Mouse (Mus musculus): ENCODE results near the gene Eef1a1.

Gene Eef1a1

DNA sequence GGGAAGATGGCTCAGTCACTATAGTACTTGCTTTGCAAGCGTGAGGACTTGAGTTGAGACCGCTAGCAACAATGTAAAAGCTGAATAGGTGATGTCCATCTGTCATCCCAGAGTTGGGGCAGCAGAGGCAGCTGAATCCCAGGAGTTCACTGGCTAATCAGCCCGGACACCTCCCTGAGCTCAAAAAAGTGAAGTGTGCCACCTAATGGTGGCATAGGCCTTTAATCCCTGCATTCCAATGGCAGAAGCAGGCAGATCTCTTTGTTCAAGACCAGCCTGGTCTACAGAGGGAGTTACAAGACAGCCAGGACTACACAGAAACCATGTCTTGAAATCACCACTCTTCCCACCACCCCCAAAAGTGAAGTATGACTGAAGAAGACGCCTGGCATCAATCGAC lies 56.5 kb downstream of the Eef1a1 start:
- no peaks in the 10 kb centered on the region for H3K36me3 ChIP-seq (ENCODE audit: control insufficient read depth, insufficient read depth, low read length, poor library complexity, severe bottlenecking)

DNA sequence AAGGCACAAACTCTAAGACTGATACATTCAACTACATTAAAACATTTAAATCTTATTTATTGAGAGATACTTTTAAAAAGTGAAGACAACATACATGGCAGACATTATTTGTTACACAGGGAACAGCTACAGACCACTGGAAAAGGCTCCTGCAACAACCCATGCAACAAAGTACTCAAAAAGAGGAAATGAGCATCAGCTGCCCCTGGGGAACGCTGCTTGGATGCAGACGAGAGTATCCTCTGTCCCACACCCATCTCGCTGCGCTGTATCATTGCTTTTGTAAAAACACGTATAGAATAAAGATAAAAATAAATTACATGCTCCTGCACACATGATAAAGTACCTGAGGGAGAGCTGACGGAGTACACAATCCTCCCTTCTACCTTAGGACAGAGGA lies 58.5 kb downstream of the Eef1a1 start:
- no peaks in the 10 kb centered on the region for H3K27me3 ChIP-seq (ENCODE audit: control insufficient read depth, insufficient read depth, low read length, poor library complexity, severe bottlenecking)
- peak; percentile 87 for DNase-seq (ENCODE audit: low read depth, low spot score)
- no peaks in the 10 kb centered on the region for H3K36me3 ChIP-seq (ENCODE audit: control insufficient read depth, insufficient read depth, low read length, poor library complexity, severe bottlenecking)

More for the DNA sequence above, 56.5 kb downstream of the Eef1a1 start:
- H3K27me3 ChIP-seq (ENCODE audit: control insufficient read depth, insufficient read depth, low read length, poor library complexity, severe bottlenecking) = no peaks in the 10 kb centered on the region; the same call in none of the 2 replicates
- DNase-seq (ENCODE audit: low read depth, low spot score) = peak; percentile 19

DNA sequence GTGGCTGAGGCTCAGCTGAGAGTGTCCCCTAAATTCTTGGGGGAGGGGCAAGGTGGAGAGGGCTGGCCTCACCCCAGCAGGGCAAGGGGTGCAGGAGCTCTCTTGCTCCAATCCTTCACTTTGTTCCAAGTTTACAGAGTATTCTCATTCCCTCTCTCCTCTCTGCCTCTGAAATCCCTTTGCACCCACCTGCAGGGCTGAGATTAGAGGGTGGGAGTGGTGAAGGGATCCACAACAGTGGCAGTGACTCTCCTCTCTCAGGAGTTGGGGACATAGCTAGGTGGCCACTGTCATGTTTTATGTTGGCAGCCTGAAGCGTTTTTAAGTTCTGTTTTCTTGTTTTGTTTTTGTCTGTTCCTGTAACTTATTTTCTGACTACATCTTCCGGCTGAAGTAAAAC lies 59.4 kb downstream of the Eef1a1 start:
- no peak for DNase-seq (ENCODE audit: low read depth, low spot score)
- H3K27me3 ChIP-seq (ENCODE audit: control insufficient read depth, insufficient read depth, low read length, poor library complexity, severe bottlenecking) = no peaks in the 10 kb centered on the region
- H3K36me3 ChIP-seq (ENCODE audit: control insufficient read depth, insufficient read depth, low read length, poor library complexity, severe bottlenecking) = no peaks in the 10 kb centered on the region

DNA sequence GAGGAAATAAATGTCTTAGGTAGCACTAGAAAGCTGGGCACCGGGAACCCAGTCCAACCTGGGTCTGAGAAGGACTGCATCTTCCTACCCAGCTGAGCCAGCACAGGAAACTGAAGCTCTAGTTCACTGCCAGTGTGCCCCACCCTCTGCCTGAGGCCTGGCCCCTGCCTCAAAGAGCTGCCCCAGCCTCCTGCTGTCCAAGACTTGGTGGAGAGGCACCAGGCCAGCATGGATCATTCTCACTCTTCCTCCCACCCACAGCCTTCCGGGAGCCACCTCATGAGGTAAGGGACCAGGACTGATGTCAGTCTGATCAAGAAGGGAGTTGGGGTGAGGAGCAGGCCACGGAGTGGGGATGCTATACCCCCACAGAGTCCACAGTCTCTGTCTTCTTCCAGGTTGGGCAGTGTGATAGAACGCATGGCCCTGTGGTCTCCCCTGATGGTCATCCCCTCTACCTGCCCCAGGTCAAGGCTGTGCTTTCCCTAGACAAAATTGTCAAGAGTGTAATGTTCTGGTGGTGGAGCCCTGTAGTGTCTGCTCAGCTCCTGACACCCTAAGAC lies 60.0 kb downstream of the Eef1a1 start:
- H3K36me3 ChIP-seq (ENCODE audit: control insufficient read depth, insufficient read depth, low read length, poor library complexity, severe bottlenecking) = no peaks in the 10 kb centered on the region
- no peaks in the 10 kb centered on the region for H3K27me3 ChIP-seq (ENCODE audit: control insufficient read depth, insufficient read depth, low read length, poor library complexity, severe bottlenecking)
- DNase-seq (ENCODE audit: low read depth, low spot score) = peak; percentile 15
